Mouse (Mus musculus): ENCODE data around the gene Szt2. TPM values are rescaled to one million over a fixed set of nuclear protein-coding genes. Genes with fewer than 3 reads are reported as not detected.

Gene Szt2
- total and polyA plus RNA-seq, 3 experiments, result 6.2 to 64.3 (median 28.3) TPM

- Histone ChIP-seq H3K4me1 (ENCODE audit: insufficient read depth, low read depth, low read length) (no peaks in the 10 kb centered on the region), H3K36me3 (replicated peaks) (peaks cover 99% of the 10 kb centered on the region), H3K27me3 (ENCODE audit: insufficient read depth, low read length) (no peaks in the 10 kb centered on the region), H3K9me3 (replicated peaks) (no peaks in the 10 kb centered on the region), H3K4me3 (ENCODE audit: low read depth, low read length) (no peak overlapping the region)
- TF ChIP-seq GATA2 (IDR thresholded peaks at IDR 0.05; ENCODE audit: borderline replicate concordance, low read depth, low read length) (no peak), TAL1 (conservative IDR thresholded peaks at IDR 0.05; ENCODE audit: low read depth, low read length) (no peak), POLR2AphosphoS5 (IDR thresholded peaks at IDR 0.05; ENCODE audit: insufficient replicate concordance, low read depth, low read length) (no peak), CTCF (IDR thresholded peaks at IDR 0.05; ENCODE audit: low read depth, low read length) (no peak), GATA1 (IDR thresholded peaks at IDR 0.05; ENCODE audit: borderline replicate concordance, low read length) (no peak)
- DNase-seq (ENCODE audit: low spot score), result no peak
- no peak for ATAC-seq (ENCODE audit: extremely low read depth, insufficient number of reproducible peaks, low FRiP score, poor library complexity, severe bottlenecking)
These were observed 10.7 kb downstream of the Szt2 start for GRCm38 (mm10) chr4:118398400-118398799.

GRCm38 (mm10) chr4:118396433-118396832 lies 12.6 kb downstream of the Szt2 start:
- no peak for DNase-seq (ENCODE audit: low spot score)
- Histone ChIP-seq H3K9me3 (replicated peaks) (no peaks in the 10 kb centered on the region), H3K4me3 (ENCODE audit: low read depth, low read length) (no peak overlapping the region), H3K27me3 (ENCODE audit: insufficient read depth, low read length) (no peaks in the 10 kb centered on the region), H3K36me3 (replicated peaks) (peaks cover 99% of the 10 kb centered on the region), H3K4me1 (ENCODE audit: insufficient read depth, low read depth, low read length) (no peaks in the 10 kb centered on the region)
- no peak for TF ChIP-seq GATA2 (IDR thresholded peaks at IDR 0.05; ENCODE audit: borderline replicate concordance, low read depth, low read length)
- TF ChIP-seq TAL1 (conservative IDR thresholded peaks at IDR 0.05; ENCODE audit: low read depth, low read length), result no peak
- TF ChIP-seq POLR2AphosphoS5 (IDR thresholded peaks at IDR 0.05; ENCODE audit: insufficient replicate concordance, low read depth, low read length), result no peak
- no peak for TF ChIP-seq GATA1 (IDR thresholded peaks at IDR 0.05; ENCODE audit: borderline replicate concordance, low read length)
- no peak for TF ChIP-seq CTCF (IDR thresholded peaks at IDR 0.05; ENCODE audit: low read depth, low read length)
- no peak for ATAC-seq (ENCODE audit: extremely low read depth, insufficient number of reproducible peaks, low FRiP score, poor library complexity, severe bottlenecking)

DNA sequence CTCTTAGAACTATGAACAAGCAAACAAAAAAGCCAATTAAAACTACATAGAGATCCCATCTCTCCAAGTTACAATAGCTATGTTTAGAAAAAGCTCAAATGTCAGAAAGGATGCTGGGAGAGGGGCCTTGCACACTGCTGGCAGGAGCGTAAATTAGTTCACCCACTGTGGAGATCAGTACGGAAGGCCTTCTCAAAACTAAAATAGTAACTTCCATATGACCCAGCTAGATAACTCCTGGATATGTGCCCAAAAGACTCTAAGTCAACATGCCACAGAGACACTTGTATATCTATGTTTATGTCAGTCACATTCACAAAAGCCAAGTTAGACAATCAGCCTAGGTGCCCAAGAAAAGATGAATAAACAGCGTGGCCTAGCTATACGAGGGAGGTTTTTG lies 13.8 kb downstream of the Szt2 start:
- Histone ChIP-seq H3K9me3 (replicated peaks) (no peaks in the 10 kb centered on the region), H3K4me3 (ENCODE audit: low read depth, low read length) (no peak overlapping the region), H3K27me3 (ENCODE audit: insufficient read depth, low read length) (no peaks in the 10 kb centered on the region), H3K4me1 (ENCODE audit: insufficient read depth, low read depth, low read length) (no peaks in the 10 kb centered on the region), H3K36me3 (replicated peaks) (peaks cover 99% of the 10 kb centered on the region)
- DNase-seq (ENCODE audit: low spot score) (no peak), ATAC-seq (ENCODE audit: extremely low read depth, insufficient number of reproducible peaks, low FRiP score, poor library complexity, severe bottlenecking) (no peak)
- TF ChIP-seq GATA1 (IDR thresholded peaks at IDR 0.05; ENCODE audit: borderline replicate concordance, low read length) (no peak), TAL1 (conservative IDR thresholded peaks at IDR 0.05; ENCODE audit: low read depth, low read length) (no peak), CTCF (IDR thresholded peaks at IDR 0.05; ENCODE audit: low read depth, low read length) (no peak)

DNA sequence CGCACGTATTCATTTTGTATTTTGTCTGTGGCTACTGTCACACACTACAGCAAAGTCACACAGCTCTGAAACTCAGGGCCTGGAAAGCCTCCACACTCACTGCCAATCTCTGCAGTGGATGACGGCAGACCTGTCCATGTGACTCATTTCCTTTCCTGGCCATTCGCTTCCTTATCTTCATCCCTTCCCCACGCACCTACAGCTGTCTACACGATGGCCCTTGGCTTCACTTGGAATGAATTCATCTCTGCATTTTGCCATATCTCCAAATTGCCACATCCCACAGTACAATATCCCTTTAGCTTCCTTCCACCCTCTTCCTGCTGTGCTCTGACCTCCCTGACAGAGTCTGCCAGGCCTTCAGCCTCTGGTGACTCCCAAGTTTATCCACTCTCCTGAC lies 14.6 kb downstream of the Szt2 start:
- Histone ChIP-seq H3K9me3 (replicated peaks) (no peaks in the 10 kb centered on the region), H3K4me3 (ENCODE audit: low read depth, low read length) (no peak overlapping the region), H3K27me3 (ENCODE audit: insufficient read depth, low read length) (no peaks in the 10 kb centered on the region), H3K4me1 (ENCODE audit: insufficient read depth, low read depth, low read length) (no peaks in the 10 kb centered on the region), H3K36me3 (replicated peaks) (peaks cover 99% of the 10 kb centered on the region)
- TF ChIP-seq POLR2AphosphoS5 (IDR thresholded peaks at IDR 0.05; ENCODE audit: insufficient replicate concordance, low read depth, low read length) (no peak), CTCF (IDR thresholded peaks at IDR 0.05; ENCODE audit: low read depth, low read length) (no peak), TAL1 (conservative IDR thresholded peaks at IDR 0.05; ENCODE audit: low read depth, low read length) (no peak), GATA2 (IDR thresholded peaks at IDR 0.05; ENCODE audit: borderline replicate concordance, low read depth, low read length) (no peak), GATA1 (IDR thresholded peaks at IDR 0.05; ENCODE audit: borderline replicate concordance, low read length) (no peak)
- ATAC-seq (ENCODE audit: extremely low read depth, insufficient number of reproducible peaks, low FRiP score, poor library complexity, severe bottlenecking), result no peak
- no peak for DNase-seq (ENCODE audit: low spot score)

DNA sequence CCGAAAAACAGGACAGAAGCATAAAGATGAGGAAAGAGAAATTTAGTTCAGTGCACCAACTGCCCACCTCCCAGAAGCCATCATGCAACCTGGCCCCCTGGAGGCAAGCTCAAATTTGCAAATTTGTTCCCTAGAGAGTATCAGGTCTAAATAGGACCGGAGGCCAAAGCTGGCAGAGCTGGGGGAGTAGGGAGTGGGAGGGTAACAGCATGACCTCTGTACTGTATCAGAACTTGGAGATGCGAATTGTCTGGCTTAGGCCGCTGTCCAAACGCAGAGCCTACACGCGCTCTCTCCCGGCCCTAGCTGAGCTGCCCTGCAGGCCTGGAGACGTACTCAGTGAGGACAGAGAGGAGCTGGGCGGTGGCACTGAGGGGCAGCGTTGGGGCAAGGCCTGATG lies 18.9 kb downstream of the Szt2 start:
- Histone ChIP-seq H3K36me3 (replicated peaks) (peaks cover 100% of the 10 kb centered on the region), H3K4me1 (ENCODE audit: insufficient read depth, low read depth, low read length) (0 out of 2 replicates have a peak, but pooled peaks cover 2% of the 10 kb centered on the region), H3K27me3 (ENCODE audit: insufficient read depth, low read length) (no peaks in the 10 kb centered on the region), H3K4me3 (ENCODE audit: low read depth, low read length) (no peak overlapping the region), H3K9me3 (replicated peaks) (no peaks in the 10 kb centered on the region)
- DNase-seq (ENCODE audit: low spot score) (no peak), ATAC-seq (ENCODE audit: extremely low read depth, insufficient number of reproducible peaks, low FRiP score, poor library complexity, severe bottlenecking) (no peak)
- no peak for TF ChIP-seq GATA1 (IDR thresholded peaks at IDR 0.05; ENCODE audit: borderline replicate concordance, low read length)
- no peak for TF ChIP-seq POLR2AphosphoS5 (IDR thresholded peaks at IDR 0.05; ENCODE audit: insufficient replicate concordance, low read depth, low read length)
- no peak for TF ChIP-seq GATA2 (IDR thresholded peaks at IDR 0.05; ENCODE audit: borderline replicate concordance, low read depth, low read length)
- no peak for TF ChIP-seq TAL1 (conservative IDR thresholded peaks at IDR 0.05; ENCODE audit: low read depth, low read length)
- no peak for TF ChIP-seq CTCF (IDR thresholded peaks at IDR 0.05; ENCODE audit: low read depth, low read length)

DNA sequence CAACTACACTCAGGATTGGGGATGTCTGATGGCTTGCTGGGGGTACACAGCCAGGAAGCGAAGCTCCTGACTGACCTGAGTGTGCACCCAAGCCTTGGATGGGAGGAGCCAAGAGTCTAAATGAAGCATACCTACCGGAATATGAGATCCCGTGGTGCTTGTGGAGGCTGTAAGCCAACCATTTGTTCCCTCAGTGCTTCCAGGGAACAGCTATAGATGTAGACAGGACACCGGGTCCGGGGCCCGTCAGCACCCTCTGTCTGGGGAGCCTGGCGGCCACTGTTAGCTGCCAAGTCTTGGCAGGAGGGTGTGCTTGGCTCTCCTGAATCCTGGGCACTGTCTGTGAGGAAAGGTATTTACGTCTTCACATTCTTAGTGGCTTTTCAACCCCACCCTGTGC lies 21.8 kb downstream of the Szt2 start:
- H3K27me3 ChIP-seq (ENCODE audit: insufficient read depth, low read length), result no peaks in the 10 kb centered on the region
- no peak for TF ChIP-seq POLR2AphosphoS5 (IDR thresholded peaks at IDR 0.05; ENCODE audit: insufficient replicate concordance, low read depth, low read length)
- TF ChIP-seq GATA2 (IDR thresholded peaks at IDR 0.05; ENCODE audit: borderline replicate concordance, low read depth, low read length), result no peak
- TF ChIP-seq CTCF (IDR thresholded peaks at IDR 0.05; ENCODE audit: low read depth, low read length), result no peak
- no peak for TF ChIP-seq GATA1 (IDR thresholded peaks at IDR 0.05; ENCODE audit: borderline replicate concordance, low read length)
- peaks cover 100% of the 10 kb centered on the region for H3K36me3 ChIP-seq (replicated peaks)
- H3K4me3 ChIP-seq (ENCODE audit: low read depth, low read length), result no peak overlapping the region
- no peak for ATAC-seq (ENCODE audit: extremely low read depth, insufficient number of reproducible peaks, low FRiP score, poor library complexity, severe bottlenecking)
- H3K4me1 ChIP-seq (ENCODE audit: insufficient read depth, low read depth, low read length), result 0 out of 2 replicates have a peak, but pooled peaks cover 2% of the 10 kb centered on the region
- DNase-seq (ENCODE audit: low spot score), result no peak
- H3K9me3 ChIP-seq (replicated peaks), result no peaks in the 10 kb centered on the region

DNA sequence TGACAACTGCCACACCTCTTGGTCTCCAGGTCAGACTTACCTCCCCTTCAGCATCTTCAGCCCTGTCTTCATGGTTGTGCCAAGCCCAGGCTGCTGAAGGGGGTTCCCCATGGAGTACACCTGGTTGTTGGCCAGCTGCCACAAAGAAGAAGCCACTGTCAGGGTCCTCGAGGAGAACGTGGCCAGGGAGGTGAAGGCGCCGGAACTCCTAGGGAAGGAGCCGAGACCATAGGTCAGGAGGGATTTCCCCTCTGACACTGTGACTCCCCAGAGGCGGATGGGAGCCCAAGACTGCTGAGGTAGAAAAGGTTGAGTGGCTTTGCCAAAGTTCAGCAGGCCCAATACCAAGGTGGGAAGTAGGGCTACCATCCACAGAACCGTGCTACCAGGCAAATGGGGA lies 25.8 kb downstream of the Szt2 start:
- ATAC-seq (ENCODE audit: extremely low read depth, insufficient number of reproducible peaks, low FRiP score, poor library complexity, severe bottlenecking), result no peak
- no peaks in the 10 kb centered on the region for H3K27me3 ChIP-seq (ENCODE audit: insufficient read depth, low read length)
- no peak overlapping the region for H3K4me3 ChIP-seq (ENCODE audit: low read depth, low read length)
- TF ChIP-seq CTCF (IDR thresholded peaks at IDR 0.05; ENCODE audit: low read depth, low read length) (no peak), TAL1 (conservative IDR thresholded peaks at IDR 0.05; ENCODE audit: low read depth, low read length) (no peak), GATA1 (IDR thresholded peaks at IDR 0.05; ENCODE audit: borderline replicate concordance, low read length) (no peak), POLR2AphosphoS5 (IDR thresholded peaks at IDR 0.05; ENCODE audit: insufficient replicate concordance, low read depth, low read length) (no peak)
- no peaks in the 10 kb centered on the region for H3K4me1 ChIP-seq (ENCODE audit: insufficient read depth, low read depth, low read length)
- no peaks in the 10 kb centered on the region for H3K9me3 ChIP-seq (replicated peaks)
- no peak for DNase-seq (ENCODE audit: low spot score)
- H3K36me3 ChIP-seq (replicated peaks), result peaks cover 100% of the 10 kb centered on the region

All from G1E (cell line).